Mouse (Mus musculus) T-helper 17 cell (primary cell): ENCODE data around the gene Adcy2.

Experiments
- in situ Hi-C, 2 experiments: fragments of 300-600 bp; cut with MboI, MseI; formaldehyde crosslinking; loops; 1 replicate in 1 of 2; 2 replicates in 1 of 2; pipeline ENCODE4 v1.15.1; 2025; ENCODE audit warnings: high pct_unique_total_duplicates in 2 of 2

Adcy2 gene

DNA sequence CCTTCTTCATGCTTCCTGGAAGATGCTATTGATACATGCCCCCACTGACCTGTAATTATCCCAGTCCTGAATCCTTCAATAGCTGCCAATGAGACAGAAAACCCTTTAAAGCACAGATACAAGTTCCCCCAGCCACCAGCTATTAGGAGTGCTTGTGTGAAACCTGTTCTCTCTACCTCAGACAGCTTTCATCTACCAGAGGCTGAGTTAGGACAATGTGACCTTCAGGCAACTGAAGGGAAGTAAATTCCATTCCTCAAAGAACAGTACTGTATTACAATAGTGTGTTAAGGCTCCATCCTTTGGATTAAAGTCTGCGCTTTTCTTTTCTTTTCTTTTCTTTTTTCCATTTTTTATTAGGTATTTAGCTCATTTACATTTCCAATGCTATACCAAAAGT is 356.6 kb downstream of the Adcy2 start:
- in situ Hi-C loops = no loop called here

DNA sequence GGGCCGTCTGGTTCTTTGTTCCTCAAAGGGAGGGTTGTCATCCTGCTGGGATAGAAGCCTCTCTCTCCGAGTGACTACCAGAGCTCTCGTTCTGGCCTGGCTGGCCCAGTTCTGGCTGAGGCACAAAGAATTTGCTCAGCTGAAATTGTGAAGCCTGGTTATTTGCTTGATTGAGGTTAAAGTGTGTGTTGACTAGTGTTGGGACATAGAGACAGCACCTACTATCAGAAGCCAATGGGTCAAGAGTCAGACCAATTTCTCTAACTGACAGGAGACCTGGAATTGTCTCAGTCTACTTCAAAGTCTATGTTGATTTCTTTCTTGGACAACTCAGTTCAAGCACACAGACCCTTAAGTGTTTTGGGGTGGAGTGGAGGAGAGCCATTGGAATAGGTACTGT is 372.3 kb downstream of the Adcy2 start:
- in situ Hi-C loops = no loop called here

DNA sequence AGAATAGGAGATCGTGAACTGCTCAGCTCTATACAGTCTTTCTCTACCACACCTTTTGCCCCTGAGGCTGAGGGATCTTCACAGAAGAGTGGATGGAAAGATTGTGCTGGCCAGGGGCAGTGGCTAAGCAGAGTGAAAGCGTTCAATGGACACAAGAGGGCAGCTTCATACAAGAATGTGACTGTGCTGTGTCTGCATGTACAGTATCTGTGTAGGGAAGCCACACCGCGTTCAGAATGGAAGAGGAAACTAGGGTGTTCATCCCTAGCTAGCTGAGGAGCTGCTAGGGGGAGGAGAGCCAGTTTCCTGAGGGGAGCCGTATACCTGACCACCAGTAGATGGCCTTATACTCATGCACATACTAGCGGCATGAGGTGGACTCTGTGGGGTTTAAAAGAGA is 376.5 kb downstream of the Adcy2 start:
- in situ Hi-C loops = no loop called here

DNA sequence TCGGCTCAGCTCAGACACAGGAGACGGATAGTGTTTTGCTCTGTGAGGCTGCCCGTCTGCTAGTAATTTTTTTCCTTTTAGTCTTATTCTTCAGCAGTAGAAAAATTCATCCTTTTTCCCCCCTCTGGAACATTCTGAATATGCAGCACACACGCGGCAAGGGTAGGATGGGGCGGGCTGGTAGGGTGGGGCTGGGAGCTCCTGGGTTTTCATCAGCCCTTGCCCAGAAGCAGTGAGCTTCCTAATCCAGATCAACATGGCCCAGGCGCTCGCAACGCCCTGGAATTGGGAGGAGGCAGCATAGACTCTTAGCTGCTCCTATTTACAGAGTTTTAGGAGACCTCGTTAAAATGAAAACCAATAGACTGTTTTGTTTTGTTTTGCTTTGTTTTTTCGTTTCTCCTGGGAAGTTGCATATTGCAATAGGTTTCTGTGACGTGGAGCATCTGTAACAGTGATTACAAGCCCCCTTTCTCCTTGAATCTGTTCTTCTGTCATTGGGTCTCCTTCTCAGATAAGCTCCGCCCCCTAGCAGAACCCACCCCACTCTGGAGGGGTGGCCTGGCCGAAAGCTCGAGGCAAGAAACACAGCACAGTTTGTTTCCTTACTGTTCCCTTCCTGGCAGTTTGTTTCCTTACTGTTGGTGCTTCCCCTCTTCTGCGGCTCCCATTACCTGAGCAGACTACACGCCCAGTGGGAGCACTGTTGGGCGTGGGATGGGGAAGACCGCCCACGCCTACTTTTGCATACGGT is 391.5 kb downstream of the Adcy2 start:
- in situ Hi-C loops = no loop called here

DNA sequence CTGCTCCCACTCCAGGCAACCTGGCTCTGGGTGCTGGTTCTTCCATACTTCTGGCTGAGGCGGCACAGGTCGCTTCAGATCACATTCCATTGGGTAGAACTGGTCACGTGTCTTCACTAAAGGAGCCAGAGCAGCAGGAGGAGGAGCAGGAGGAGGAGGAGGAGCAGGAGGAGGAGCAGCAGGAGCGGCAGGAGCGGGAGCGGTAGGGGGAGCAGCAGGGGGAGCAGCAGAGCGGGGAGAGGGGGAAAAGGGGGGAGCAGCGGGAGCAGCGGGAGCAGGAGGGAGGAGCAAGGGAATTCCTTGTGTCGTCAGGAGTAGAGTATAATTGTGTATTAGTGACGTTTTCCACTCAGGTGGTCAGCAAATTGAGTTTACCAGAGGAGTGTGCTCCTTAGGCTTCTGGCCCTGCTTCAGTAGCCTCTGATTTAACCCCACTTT is 393.6 kb downstream of the Adcy2 start:
- in situ Hi-C loops = no loop called here

DNA sequence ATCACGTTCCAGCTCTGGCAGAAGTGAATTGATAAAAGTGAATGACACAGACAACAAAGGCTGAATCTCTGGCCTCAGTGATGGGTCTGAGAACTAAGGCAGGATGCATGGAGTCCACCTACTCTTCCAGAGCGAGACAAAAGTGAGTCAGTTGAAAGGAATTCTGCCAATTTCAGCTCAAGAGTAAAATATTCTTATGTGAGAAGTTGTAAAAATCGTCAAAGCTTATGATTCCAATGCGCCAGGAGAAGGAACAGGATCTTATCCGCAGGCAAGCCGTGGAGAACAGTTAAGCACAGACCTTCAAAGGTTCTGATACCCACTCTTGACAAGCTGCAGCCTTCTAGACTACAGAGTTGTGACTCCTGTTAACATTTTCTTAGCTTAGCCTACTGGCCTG is 396.3 kb downstream of the Adcy2 start:
- in situ Hi-C loops = no loop called here

DNA sequence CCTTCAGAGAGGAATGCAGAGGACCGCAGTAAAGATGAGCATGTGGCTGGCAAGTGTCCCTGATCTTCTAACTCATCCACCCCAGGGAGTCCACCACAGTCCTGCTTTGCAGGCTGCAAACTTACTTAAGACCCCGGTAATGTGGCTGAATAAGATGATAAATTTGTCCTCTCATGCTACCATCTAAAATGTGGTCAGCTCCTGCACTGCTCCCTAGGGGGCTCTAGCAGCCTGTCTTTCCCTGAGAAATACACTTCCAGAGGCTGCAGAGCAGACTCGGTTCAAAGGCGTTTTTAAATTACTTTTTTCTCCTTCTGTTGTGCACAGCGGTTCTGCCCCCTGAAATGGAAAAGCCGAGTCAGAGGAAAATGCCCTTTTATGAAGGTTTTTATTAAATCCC is 398.2 kb downstream of the Adcy2 start:
- in situ Hi-C loops = no loop called here

DNA sequence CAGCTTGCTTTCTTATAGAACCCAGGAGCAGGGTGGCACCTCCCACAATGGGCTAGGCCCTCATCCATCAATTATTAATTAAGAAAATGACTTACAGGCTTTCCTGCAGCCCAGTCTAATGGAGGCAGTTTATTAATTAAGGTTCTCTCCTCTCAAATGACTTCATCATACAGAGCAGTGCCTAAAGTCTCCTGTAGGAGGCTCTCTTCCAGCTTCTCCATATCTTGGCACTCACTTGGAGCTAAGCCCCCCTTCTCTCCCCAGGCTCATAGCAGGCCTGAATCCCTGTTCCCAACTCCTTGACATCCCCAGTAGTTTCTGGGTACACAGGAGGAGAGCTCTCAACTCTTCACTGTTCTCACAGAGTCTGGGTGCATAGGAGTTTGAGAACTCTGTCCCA is 400.4 kb downstream of the Adcy2 start:
- in situ Hi-C loops = loop anchor here (25.0 kb wide), 3 partner anchors 913 to 1662 kb away; partner anchors contain the start of gene Srd5a1 (in 1 of the 2)

DNA sequence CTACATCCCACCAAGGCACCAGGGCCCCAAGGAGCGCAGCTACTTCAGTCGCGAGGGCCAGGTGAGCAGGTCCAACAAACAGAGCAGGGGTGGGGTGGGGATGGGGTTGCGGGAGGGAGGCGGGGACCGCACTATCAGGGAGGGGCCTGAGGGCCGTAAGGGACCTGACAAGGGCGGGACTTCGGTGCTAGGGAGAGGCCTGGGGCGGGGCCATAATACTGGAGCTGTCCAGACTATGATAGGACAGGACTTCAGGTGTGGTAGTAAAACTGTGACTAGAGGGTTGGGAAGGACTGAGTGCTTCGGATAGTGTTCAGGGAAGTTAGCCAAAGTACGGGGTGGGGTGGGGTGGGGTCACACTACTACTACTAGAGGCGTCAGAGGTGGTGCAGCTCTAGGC is 401.7 kb downstream of the Adcy2 start:
- in situ Hi-C loops = loop anchor here (25.0 kb wide), 3 partner anchors 915 to 1660 kb away; partner anchors contain the start of gene Srd5a1 (in 1 of the 2)

DNA sequence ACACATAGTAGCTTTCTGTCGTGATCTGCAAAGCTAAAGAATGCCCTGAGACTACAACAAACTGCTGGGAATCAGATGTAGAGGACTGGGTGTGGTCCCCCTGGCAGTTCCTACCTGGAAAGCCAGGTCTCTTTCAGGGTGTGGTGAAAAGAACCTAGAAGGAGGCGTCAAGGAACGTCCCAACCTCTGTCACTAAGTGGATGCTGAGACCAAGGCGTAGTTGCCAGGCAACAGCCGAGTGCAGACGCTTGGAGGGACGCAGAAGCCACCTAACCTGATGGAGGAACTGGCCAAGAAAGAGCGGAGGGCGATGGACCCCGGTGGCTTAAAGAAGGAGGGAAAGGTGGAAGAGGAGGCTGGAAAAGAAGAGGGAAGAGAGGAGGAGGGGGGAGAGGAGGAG is 402.1 kb downstream of the Adcy2 start, which contains the start of gene 1700001L19Rik:
TSS of gene 1700001L19Rik (plus strand) at position 223 of the 400 bp plus-strand sequence.
- in situ Hi-C loops = loop anchor here (25.0 kb wide), 3 partner anchors 915 to 1660 kb away; partner anchors contain the start of gene Srd5a1 (in 1 of the 2)

DNA sequence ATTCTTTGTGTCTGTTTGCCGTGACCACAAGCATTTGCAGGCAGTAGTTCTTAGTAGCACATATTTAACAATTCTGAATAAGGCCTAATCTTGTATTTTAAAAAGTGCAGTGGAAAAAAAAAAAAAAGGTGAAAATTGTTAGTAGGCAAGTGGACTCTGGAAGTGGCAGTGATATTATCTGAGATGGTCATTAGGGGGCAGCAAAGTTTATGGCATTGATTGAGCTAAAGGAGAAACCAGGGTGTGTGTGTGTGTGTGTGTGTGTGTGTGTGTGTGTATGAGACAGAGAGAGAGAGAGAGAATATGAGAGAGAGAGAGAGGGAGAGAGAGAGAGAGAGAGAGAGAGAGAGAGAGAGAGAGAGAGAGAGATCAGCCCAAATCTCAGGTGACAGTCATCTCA is 405.5 kb downstream of the Adcy2 start:
- in situ Hi-C loops = loop anchor here (25.0 kb wide), 3 partner anchors 919 to 1656 kb away; partner anchors contain the start of gene Srd5a1 (in 1 of the 2)

DNA sequence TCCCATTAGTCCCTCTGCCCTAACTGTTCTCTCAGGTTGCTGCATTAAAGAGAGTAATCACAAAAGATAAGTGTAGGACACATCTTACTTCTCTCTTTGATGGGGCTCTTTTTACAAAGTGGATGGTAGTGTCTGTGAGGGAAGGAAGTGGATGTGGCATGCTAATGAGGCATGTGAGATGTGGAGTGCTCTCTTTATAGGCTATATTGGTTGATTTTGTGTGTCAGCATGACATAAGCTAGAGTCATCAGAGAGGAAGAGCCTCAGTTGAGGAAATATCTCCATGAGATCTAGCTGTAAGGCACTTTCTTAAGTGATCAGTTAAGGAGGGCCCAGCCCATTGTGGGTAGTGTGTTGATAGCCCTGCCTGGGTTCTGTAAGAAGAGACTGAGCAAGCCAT is 411.0 kb downstream of the Adcy2 start:
- in situ Hi-C loops = loop anchor here (5.0 to 25.0 kb wide), 8 partner anchors 924 to 1664 kb away; partner anchors contain the start of genes Srd5a1 (in 2 of the 2), Gm28041 (in 1 of the 2), Med10 (in 1 of the 2) and Zfp456 (in 1 of the 2)

DNA sequence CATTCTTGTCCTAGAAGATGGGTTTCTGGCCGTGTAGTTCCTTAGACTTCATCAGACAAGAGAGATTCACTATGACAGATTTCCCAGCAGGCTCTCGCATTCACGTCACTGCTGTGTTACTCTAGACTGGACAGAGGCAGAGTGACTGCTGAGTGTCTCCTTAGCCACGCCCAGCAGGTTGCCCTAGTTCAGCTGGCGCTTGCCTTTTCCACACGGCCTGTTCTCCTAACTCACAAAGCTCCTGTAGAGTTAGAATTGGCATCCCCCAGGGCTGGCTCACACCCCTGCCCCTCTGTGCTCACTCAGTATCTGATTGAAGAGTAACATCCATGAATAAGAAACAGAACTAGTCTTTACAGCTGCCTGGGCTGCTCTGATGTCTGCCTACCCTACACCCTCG is 413.9 kb downstream of the Adcy2 start:
- in situ Hi-C loops = loop anchor here (5.0 to 25.0 kb wide), 8 partner anchors 927 to 1661 kb away; partner anchors contain the start of genes Srd5a1 (in 2 of the 2), Gm28041 (in 1 of the 2), Med10 (in 1 of the 2) and Zfp456 (in 1 of the 2)

DNA sequence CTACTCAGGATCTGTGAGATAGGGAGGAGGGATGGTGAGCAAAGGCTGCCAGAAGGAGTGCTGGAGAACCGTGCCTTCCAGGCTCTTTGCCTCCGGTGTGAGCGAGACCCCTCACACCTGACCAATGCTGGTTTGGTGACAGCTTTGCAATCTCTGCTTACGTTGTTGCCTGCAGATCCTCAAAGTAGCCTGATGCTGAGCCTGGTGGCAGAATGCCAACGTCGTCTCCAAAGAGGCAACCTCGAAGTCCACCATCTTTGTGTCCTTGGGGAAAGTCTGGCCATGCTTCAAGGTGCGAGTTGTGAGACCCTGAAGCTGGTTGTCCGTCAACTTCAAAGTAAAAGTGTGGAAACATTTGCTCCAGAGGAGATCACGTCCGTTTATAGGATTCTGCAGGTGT is 415.4 kb downstream of the Adcy2 start:
- in situ Hi-C loops = loop anchor here (5.0 to 25.0 kb wide), 8 partner anchors 928 to 1659 kb away; partner anchors contain the start of genes Gm28041 (in 1 of the 2), Med10 (in 1 of the 2), Srd5a1 (in 1 of the 2) and Zfp456 (in 1 of the 2)

DNA sequence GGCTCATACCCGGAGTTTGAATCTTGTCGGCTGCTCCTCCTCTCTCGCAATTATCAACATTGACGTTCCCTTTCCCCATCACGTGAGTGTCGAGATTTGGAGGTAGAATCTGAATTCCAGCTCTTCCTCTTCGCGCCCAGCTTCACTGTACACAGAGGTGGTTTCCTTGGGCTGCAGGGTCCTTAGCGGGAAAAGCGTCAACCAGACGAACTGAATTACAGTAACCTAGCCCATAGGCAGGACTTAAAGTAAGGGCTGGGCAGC is 416.9 kb downstream of the Adcy2 start:
- in situ Hi-C loops = loop anchor here (5.0 to 25.0 kb wide), 8 partner anchors 930 to 1658 kb away; partner anchors contain the start of genes Gm28041 (in 1 of the 2), Med10 (in 1 of the 2), Srd5a1 (in 1 of the 2) and Zfp456 (in 1 of the 2)

DNA sequence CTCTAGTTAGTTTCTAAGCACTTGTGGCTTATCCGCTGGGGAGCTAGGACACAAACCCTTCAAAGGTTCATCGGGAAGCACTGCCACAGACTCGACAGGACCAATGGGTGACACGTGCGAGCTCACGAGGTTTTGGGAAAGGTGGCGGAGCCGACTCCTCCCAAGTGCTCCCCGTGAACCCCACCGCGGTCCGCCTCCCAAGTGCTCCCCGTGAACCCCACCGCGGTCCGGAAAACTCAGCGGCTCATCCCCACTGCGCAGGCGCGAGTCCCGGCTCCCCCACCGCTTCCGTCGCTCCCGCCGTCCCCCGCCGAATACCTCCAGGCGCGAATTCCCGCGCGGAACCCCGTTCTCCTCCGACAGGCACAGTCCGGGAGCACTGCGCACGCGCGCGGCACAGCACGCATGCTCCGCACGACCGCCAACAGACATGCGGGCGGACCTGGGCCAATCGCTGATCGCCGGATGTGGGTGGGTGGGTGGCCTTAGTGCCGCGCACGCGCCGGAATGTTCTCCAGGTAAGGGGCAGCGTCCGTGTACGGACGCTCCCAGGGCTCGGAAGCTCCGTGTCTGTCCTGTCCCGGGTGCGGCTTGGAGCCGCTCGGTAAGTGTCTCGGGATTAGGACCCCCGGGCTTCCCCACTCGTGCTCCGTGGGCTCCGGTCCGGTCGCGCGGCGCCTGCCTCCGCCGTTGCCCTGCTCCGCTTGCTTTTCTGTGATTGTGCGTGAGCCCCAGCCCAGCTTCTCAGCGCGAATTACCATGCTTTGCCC is 417.4 kb downstream of the Adcy2 start, which contains the start of the genes Mtrr and Fastkd3:
TSS of gene Mtrr (minus strand) at position 403 of the 770 bp plus-strand sequence.
TSS of gene Fastkd3 (plus strand) at position 488 of the 770 bp plus-strand sequence.
- in situ Hi-C loops = loop anchor here (5.0 to 25.0 kb wide), 8 partner anchors 930 to 1657 kb away; partner anchors contain the start of genes Gm28041 (in 1 of the 2), Med10 (in 1 of the 2), Srd5a1 (in 1 of the 2) and Zfp456 (in 1 of the 2)

DNA sequence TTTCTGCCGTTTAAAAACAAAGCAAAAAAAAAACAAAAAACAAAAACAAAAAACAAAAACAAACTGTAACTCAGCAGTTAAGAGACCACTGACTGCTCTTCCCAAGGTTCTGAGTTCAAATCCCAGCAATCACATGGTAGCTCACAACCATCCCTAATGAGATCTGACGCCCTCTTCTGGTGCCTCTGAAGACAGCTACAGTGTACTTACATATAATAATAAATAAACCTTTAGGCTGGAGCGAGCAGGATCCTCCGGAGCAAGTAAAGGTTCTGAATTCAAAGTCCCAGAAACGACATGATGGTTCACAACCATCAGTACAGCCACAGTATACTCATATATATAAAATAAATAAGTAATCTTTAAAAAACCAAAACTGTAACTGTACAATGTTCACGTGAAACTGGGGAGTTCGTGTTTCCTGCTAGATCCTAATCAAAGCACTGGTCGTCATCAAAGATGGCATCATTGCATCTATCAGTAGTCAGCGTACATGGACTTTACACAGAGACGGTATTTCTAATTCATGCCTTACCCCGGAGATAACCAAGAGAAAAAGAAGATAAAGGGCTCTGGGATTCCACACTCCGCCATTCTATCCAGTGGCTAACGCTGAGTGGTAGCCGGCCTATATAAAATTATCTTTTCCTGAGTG is 418.1 kb downstream of the Adcy2 start:
- in situ Hi-C loops = loop anchor here (5.0 to 25.0 kb wide), 8 partner anchors 931 to 1656 kb away; partner anchors contain the start of genes Gm28041 (in 1 of the 2), Med10 (in 1 of the 2), Srd5a1 (in 1 of the 2) and Zfp456 (in 1 of the 2)

DNA sequence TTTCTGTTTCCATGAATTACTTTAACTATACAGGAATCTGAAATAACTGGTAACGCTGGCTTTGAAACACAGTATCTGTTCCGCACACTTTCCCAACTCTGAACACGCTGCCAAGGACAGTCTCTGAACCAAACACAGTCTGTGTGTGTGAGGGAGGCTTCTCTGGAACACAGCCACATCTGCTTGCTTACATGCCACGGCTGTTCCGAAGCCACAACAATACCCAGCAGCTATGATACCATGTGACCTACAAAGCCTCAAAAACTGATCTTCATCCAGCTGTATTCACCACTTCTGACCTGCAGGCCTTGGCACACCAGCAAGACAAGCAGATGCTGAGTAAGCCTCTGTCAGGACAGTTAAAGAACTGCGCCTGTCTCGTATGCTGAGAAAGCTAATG is 421.4 kb downstream of the Adcy2 start:
- in situ Hi-C loops = loop anchor here (10.0 to 25.0 kb wide), 4 partner anchors 713 to 1641 kb away; partner anchors contain the start of genes BC048507 (in 1 of the 2) and Srd5a1 (in 1 of the 2)

DNA sequence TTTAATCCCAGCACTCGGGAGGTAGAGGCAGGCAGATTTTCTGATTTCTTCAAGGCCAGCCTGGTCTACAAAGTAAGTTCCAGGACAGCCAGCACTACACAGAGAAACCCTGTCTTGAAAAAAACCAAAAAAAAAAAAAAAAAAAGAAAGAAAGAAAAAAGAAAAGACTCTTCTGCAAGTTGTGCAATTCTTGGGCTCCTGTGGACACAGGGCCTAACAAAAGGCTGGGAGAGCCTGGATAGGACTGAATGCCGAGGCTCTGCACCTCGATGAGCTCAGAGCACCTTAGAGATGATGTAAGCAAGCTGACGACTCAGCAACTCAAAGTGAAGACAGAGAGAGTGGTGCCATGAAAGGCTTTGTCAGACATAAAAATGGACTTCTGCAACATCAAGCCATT is 424.9 kb downstream of the Adcy2 start:
- in situ Hi-C loops = loop anchor here in 1 of 2 experiments (10.0 kb wide), 1 partner anchor 710 kb away; the partner anchor contains the start of gene BC048507
